Mouse (Mus musculus): ENCODE results near the gene Gm1043. TPM values are rescaled to one million over a fixed set of nuclear protein-coding genes. Genes with fewer than 3 reads are reported as not detected.
A peak's percentile ranks its signal among the peaks of the same experiment; 100 is the strongest.

The Gm1043 gene
- total and polyA plus RNA-seq, 2 experiments from 2014 or later, result 1.4 to 22.1 TPM

GRCm38 (mm10) chr5:37044793-37045192, 40.4 kb upstream of the Gm1043 start:
- no peak overlapping the region for H3K9ac ChIP-seq

GRCm38 (mm10) chr5:37045582-37045981, 39.6 kb upstream of the Gm1043 start:
- Histone ChIP-seq H3K27ac (ENCODE audit: low read depth, low read length) (no peak overlapping the region), H3K9me3 (ENCODE audit: low read length) (no peaks in the 10 kb centered on the region), H3K4me3 (ENCODE audit: low read depth, low read length) (no peak overlapping the region), H3K27me3 (ENCODE audit: insufficient read depth, low read length) (no peaks in the 10 kb centered on the region), H3K4me1 (ENCODE audit: insufficient read depth) (peaks cover 17% of the 10 kb centered on the region; the same call in 1 of the 2 replicates), H3K36me3 (ENCODE audit: insufficient read depth) (no peaks in the 10 kb centered on the region), H3K4me2 (ENCODE audit: low read depth) (no peak overlapping the region), H3K9ac (no peak overlapping the region)
- ATAC-seq, result no peak
- 82% methylated on average over 2 of the region's 2 CpGs for WGBS
- DNase-seq, result no peak
- TF ChIP-seq CTCF (IDR thresholded peaks at IDR 0.05; ENCODE audit: low read depth), result no peak

More at GRCm38 (mm10) chr5:37044793-37045192, 40.4 kb upstream of the Gm1043 start:
- no peaks in the 10 kb centered on the region for H3K27me3 ChIP-seq (ENCODE audit: insufficient read depth, low read length)
- no peak overlapping the region for H3K4me2 ChIP-seq (ENCODE audit: low read depth)
- no peak overlapping the region for H3K4me3 ChIP-seq (ENCODE audit: low read depth, low read length)
- H3K36me3 ChIP-seq (ENCODE audit: insufficient read depth), result no peaks in the 10 kb centered on the region
- DNase-seq (no peak), ATAC-seq (no peak)
- WGBS, result 62% methylated on average over 2 of the region's 2 CpGs
- H3K4me1 ChIP-seq (ENCODE audit: insufficient read depth), result peaks cover 17% of the 10 kb centered on the region; the same call in 1 of the 2 replicates
- no peak for TF ChIP-seq CTCF (IDR thresholded peaks at IDR 0.05; ENCODE audit: low read depth)
- no peak overlapping the region for H3K27ac ChIP-seq (ENCODE audit: low read depth, low read length)
- H3K9me3 ChIP-seq (ENCODE audit: low read length), result no peaks in the 10 kb centered on the region

GRCm38 (mm10) chr5:37046791-37047190, 38.4 kb upstream of the Gm1043 start:
- TF ChIP-seq CTCF (IDR thresholded peaks at IDR 0.05; ENCODE audit: low read depth), result no peak
- H3K9ac ChIP-seq, result no peak overlapping the region
- H3K4me3 ChIP-seq (ENCODE audit: low read depth, low read length), result no peak overlapping the region
- peak; percentile 38 for DNase-seq
- no peaks in the 10 kb centered on the region for H3K27me3 ChIP-seq (ENCODE audit: insufficient read depth, low read length)
- H3K27ac ChIP-seq (ENCODE audit: low read depth, low read length), result peak overlapping the region; percentile 74
- peak; percentile 50 for ATAC-seq
- peaks cover 12% of the 10 kb centered on the region; the same call in 1 of the 2 replicates for H3K4me1 ChIP-seq (ENCODE audit: insufficient read depth)
- no peak overlapping the region for H3K4me2 ChIP-seq (ENCODE audit: low read depth)
- no peaks in the 10 kb centered on the region for H3K36me3 ChIP-seq (ENCODE audit: insufficient read depth)
- no peaks in the 10 kb centered on the region for H3K9me3 ChIP-seq (ENCODE audit: low read length)
- 52% methylated on average over 5 of the region's 5 CpGs for WGBS

- peak overlapping the region; percentile 74 for H3K27ac ChIP-seq (ENCODE audit: low read depth, low read length)
- H3K4me2 ChIP-seq (ENCODE audit: low read depth), result no peak overlapping the region
- no peak for TF ChIP-seq CTCF (IDR thresholded peaks at IDR 0.05; ENCODE audit: low read depth)
- no peak overlapping the region for H3K4me3 ChIP-seq (ENCODE audit: low read depth, low read length)
- H3K9ac ChIP-seq, result no peak overlapping the region
- H3K36me3 ChIP-seq (ENCODE audit: insufficient read depth), result no peaks in the 10 kb centered on the region
- ATAC-seq (no peak), DNase-seq (no peak)
- H3K4me1 ChIP-seq (ENCODE audit: insufficient read depth), result peaks cover 12% of the 10 kb centered on the region; the same call in 1 of the 2 replicates
- 67% methylated on average over 17 of the region's 17 CpGs for WGBS
- H3K9me3 ChIP-seq (ENCODE audit: low read length), result no peaks in the 10 kb centered on the region
- H3K27me3 ChIP-seq (ENCODE audit: insufficient read depth, low read length), result no peaks in the 10 kb centered on the region
These were observed 37.8 kb upstream of the Gm1043 start for GRCm38 (mm10) chr5:37047206-37047915.

- Histone ChIP-seq H3K9me3 (ENCODE audit: low read length) (no peaks in the 10 kb centered on the region), H3K4me1 (ENCODE audit: insufficient read depth) (peaks cover 11% of the 10 kb centered on the region; the same call in 1 of the 2 replicates), H3K4me3 (ENCODE audit: low read depth, low read length) (no peak overlapping the region), H3K36me3 (ENCODE audit: insufficient read depth) (no peaks in the 10 kb centered on the region), H3K9ac (no peak overlapping the region), H3K27ac (ENCODE audit: low read depth, low read length) (no peak overlapping the region), H3K27me3 (ENCODE audit: insufficient read depth, low read length) (no peaks in the 10 kb centered on the region), H3K4me2 (ENCODE audit: low read depth) (no peak overlapping the region)
- DNase-seq (no peak), ATAC-seq (no peak)
- TF ChIP-seq CTCF (IDR thresholded peaks at IDR 0.05; ENCODE audit: low read depth), result no peak
- WGBS, result 80% methylated on average over 7 of the region's 7 CpGs
These were observed 37.2 kb upstream of the Gm1043 start for GRCm38 (mm10) chr5:37047992-37048391.

DNA sequence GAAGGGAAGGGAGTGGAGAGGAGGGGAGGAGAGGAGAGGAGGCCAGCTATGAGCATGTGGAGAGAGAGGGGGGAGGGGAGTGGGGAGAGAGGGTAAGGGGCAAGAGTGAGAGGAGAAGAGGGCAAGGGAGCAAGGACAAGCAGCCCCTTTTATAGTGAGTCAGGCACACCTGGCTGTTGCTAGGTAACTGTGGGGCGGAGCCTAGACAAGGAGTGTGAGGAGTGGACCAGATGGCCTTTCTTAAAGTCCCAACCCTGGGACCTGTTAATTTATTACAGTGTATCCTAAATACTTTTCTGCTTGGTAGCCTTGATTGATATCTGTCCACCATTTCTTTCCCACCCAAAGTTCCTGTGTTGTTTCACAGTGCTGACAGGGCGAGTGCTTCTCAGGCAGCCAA, 36.1 kb upstream of the Gm1043 start:
- no peak for TF ChIP-seq CTCF (IDR thresholded peaks at IDR 0.05; ENCODE audit: low read depth)
- Histone ChIP-seq H3K36me3 (ENCODE audit: insufficient read depth) (no peaks in the 10 kb centered on the region), H3K27ac (ENCODE audit: low read depth, low read length) (no peak overlapping the region), H3K9ac (no peak overlapping the region), H3K27me3 (ENCODE audit: insufficient read depth, low read length) (no peaks in the 10 kb centered on the region), H3K4me2 (ENCODE audit: low read depth) (no peak overlapping the region), H3K4me3 (ENCODE audit: low read depth, low read length) (no peak overlapping the region), H3K4me1 (ENCODE audit: insufficient read depth) (peaks cover 12% of the 10 kb centered on the region), H3K9me3 (ENCODE audit: low read length) (no peaks in the 10 kb centered on the region)
- DNase-seq, result no peak
- ATAC-seq, result no peak
- 79% methylated on average over 2 of the region's 2 CpGs for WGBS

GRCm38 (mm10) chr5:37050521-37051373, 34.4 kb upstream of the Gm1043 start:
- 49% methylated on average over 9 of the region's 9 CpGs for WGBS
- DNase-seq, result no peak
- no peak overlapping the region for H3K4me2 ChIP-seq (ENCODE audit: low read depth)
- no peak overlapping the region for H3K4me3 ChIP-seq (ENCODE audit: low read depth, low read length)
- H3K27ac ChIP-seq (ENCODE audit: low read depth, low read length), result no peak overlapping the region
- no peaks in the 10 kb centered on the region for H3K27me3 ChIP-seq (ENCODE audit: insufficient read depth, low read length)
- no peaks in the 10 kb centered on the region for H3K9me3 ChIP-seq (ENCODE audit: low read length)
- no peak for TF ChIP-seq CTCF (IDR thresholded peaks at IDR 0.05; ENCODE audit: low read depth)
- no peak overlapping the region for H3K9ac ChIP-seq
- no peak for ATAC-seq
- no peaks in the 10 kb centered on the region for H3K36me3 ChIP-seq (ENCODE audit: insufficient read depth)
- H3K4me1 ChIP-seq (ENCODE audit: insufficient read depth), result peaks cover 12% of the 10 kb centered on the region
